Mouse (Mus musculus): ENCODE measurements around the gene Sdhaf1.

Sdhaf1 gene

DNA sequence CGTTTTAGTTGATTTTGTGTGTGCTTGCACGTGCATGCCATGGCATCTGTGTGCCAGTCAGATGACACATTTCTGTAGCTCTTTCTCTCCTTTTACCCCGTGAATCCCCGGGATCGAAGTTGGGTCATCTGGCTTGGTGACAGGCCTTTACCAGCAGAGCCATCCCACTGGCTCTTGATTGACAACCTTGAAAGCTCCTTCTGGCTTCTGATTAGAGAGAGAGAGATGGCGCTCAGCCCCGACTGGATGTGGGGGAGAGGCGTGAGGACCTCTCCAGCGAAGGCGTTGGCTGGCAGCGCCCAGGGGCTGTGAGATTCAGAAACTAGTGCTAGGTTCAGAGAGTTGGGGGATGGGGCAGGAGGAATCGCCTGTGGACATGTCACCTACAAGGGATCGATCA is 29.9 kb downstream of the Sdhaf1 start:
- DNase-seq (ENCODE audit: extremely low spot score): no peak

DNA sequence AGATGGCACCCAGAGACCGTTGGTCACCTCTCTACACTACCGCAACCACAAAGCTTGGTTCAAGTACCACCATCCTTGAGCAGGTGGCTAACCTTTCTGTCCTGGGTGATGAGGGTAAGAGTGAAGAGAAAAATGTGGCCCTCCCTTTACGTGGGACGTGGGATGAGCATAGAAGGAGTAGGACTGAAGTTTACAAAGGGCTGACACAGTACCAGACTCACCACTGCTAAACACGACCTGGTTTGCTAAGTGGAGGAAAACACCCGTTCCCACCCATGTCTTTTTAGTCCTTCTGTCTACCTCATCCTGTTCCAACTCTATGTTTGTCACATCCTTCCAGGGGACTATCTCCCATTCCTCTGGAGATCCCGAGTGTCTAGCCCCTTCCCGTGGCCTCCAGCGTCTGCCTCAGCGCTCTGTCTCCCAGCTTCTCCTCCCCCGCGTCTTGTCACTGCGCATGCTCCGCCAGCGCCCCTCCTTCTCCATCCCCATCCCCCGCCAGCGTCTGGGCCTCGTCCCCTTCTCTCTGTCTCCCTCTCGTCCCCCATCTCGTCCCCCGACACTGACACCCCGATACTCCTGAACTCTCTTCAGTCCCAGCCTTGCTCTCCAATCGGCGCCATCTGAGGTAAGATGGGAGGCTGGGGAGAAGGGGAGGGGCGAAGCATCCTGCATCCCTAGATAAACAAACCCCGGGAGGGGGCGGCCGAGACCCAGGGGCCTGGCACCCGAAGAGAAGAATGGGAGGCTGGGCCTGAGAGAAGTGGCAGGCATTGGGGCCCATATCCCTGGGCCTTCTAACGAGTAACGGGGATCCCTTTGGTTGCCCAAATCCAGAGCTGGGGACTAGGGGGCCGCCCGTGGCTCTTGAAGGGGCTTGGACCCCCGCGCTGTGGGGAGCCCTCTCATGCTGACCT is 32.2 kb downstream of the Sdhaf1 start, which contains the start of gene Clip3:
Clip3 (plus strand) TSS at position 514 of the 917 bp plus-strand sequence.
- peak; percentile 86 for DNase-seq (ENCODE audit: extremely low spot score)

DNA sequence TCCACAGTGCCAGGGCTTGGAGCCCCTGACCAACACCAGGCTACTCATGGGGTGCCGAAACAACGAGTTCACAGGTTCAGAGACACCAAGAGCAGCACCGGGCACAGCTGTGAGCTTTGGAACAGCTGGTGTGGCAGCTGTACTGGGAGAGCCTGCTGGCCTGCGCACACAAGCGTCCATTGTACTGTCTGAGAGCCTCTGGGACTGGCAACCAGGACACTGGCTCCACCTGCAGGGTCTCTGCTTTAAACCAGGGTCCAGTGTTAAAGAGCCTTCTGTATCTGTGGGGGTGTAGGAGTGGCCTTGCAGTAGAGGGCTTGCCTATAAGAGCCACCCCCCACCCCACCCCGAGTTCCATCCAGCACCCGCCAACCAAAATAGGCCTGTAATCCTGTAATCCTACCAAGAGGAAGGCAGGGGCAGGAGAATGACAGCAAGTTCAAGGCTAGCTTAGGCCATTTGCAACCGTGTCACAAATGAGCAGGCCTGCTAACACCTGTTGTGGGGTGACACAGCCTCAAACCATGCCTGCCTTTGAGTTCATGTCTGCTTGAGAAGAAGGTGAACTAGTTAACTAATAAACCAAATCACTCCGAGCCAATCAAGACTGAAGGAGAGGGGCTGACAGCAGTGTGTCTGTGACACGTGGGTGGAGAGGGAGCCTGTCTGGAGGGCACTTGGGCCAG is 33.8 kb downstream of the Sdhaf1 start:
- peak; percentile 29 for DNase-seq (ENCODE audit: extremely low spot score)

DNA sequence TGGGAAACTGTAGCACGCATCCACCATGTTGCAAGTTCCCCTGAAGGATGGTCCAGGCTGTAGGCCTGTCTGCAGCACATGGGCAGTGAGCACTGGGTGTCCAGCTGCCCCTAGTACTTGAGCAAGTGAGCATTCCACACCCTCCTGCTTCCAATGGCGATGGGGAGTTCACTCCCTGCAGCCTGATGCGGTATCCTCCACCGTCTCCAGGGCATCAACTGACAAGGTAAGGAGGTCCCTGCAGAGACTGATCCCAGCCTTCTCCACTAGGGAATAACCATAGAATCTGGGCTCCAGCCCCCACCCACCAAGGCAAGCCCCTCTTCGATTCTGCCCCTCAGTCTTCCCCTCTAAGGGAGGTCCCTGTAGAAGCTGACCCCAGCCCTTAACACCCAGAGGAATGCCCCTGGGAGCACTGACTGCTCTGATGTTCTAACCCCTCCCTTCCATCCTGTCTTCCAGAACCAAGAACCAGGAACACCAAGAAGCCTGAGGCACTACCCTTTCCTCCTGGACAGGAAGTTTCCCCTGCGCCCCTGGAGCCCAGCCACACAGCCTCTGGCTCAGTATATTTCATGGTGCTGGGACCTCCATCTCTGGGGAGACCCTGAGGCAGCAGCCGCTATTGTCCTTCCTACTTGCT is 34.5 kb downstream of the Sdhaf1 start:
- no peak for DNase-seq (ENCODE audit: extremely low spot score)

DNA sequence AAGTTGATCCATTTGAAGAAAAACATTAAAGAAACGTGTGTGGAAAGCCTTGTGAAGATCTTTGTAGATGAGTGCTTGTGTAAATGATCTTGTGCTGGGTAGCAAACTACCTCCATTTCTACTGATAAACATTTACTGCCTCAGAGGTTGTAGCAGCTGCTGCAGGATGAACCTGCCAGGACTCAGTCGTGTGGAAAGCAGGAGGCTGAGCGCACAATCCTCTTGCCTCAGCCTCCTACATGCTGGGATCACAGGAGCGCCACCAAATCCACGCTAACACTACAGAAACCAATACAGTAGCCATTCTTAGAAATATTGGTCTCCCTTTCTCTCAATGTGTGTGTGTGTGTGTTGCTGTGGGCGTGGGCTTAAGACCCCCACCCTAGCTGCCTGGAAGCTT is 35.6 kb downstream of the Sdhaf1 start:
- DNase-seq (ENCODE audit: extremely low spot score): no peak

DNA sequence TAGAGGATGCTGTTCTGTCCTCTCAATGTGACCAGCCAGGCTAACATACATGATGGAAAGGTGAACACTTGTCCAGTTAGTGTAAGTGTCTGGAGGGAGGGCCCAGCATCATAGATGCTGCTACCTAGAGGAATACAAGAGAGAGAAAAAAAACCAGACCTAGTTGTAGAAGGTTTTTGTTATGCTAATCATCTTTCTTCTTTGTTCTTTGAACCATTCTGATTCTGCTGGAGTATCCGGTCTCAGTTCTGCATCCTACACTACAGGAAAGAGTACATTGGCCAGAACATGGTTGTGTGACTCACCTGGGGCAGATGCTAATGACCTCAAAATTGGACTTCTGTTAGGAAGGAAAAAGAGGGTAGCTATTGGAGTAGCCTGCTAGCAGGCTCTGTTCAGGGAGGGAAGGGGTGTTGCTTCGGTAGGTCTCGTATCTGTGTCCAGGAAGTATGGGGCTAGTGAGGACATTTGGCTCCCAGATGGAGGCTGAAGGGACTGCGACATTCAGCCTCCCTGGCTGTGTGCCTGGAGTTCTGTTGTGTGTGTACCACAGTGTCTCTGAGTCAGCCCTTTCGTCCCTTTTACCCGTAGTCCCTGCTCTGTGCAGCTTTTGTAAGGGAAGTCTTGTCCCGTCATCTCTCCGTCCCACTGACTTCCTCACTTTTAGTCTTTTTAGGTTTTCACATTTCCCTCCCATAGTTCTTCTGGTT is 36.8 kb downstream of the Sdhaf1 start:
- no peak for DNase-seq (ENCODE audit: extremely low spot score)

DNA sequence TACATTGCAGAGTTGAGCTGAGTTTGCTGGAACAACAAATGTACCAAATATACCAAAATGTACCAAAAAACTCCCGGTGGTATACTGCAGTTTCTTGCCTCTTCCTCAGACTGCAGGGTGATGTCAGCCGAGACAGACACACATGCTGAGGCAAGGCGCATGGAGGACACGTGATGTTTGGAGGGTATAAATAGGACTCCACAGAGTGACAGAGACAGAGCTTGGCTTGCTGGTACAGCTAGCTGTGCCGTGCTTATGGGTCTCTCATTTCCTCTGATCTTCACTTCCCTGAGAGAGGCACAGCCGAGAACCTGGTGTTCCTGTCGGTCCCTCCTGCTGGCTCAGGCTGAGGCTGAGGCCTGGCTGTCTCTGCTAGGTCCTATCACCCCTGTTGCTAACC is 41.0 kb downstream of the Sdhaf1 start:
- DNase-seq (ENCODE audit: extremely low spot score): no peak

DNA sequence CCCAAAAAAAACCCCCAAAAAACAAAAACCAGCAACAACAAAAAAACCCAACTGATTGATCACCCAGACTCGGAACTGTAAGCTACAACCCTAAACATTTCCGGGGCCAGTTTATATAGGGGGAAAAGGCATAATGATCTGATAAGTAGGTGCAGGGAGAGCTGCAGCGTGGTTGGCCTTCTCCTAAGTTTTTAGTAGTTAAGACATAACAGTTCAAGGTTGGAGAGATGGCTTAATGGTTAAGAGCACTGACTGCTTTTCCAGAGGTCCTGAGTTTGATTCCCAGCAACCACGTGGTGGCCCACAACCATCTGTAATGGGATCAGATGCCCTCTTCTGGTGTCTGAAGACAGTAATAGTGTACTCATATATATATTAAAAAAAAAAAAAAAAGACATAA is 42.2 kb downstream of the Sdhaf1 start:
- no peak for DNase-seq (ENCODE audit: extremely low spot score)

DNA sequence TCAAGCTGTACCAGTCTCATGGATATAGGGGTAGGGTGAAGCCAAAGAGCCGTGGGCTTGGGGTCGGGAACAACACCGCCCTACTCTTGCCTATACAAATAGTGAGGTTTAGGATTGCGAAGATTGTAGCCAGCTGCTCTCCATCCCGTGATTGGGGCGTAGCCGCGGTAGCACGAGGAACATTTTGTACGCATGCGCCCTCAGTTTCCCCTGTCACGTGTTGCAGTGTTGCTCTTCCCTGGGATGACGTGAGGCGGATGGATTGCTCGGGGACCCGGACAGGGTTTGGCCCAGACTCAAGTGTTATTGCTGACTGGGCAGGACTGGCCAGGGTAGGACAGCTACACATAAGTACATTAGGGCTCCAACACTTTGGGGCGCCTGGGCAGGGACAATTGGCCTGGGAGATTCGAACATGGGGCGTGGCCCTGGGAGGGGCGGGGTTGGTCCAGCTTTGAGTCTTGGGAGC is 43.0 kb downstream of the Sdhaf1 start:
- DNase-seq (ENCODE audit: extremely low spot score): peak; percentile 79

DNA sequence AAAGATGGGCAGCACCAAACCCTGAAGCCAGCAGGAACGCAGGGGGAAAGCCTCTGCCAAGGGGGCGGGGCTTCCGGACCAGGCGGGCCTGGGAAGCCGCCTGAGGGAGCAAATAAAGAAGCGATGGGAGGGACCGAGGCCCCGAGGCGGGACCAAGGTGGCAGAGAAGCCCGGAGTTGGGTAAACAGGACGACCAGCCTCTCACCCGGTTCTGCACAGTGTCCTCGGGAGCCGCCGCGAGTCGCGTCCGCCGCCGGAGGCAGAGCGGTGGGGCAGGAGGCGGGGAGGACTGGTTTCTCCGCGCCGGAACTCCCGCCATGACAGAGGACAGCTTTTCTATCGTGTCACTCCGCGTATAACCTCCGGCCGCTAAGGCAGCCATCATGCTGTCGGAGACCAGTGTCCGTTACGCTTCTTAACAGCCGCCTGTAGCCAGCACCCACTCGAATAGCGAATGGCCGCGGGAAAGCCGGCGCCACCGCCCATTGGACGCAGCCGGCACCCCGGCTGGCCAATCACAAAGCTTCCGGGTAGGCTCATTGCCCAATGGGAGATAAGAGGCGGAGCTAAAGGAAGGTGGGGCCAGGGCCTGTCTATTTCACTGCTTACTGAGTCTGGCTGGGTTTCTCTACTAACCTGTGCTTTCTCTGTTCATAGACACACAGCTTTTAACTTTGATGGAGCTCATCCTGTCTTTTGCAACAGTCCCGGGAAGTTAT is 43.6 kb downstream of the Sdhaf1 start, which contains the start of the genes Thap8 and Wdr62:
Thap8 (plus strand) TSS at position 144 of the 719 bp plus-strand sequence.
Wdr62 (minus strand) TSS at position 469 of the 719 bp plus-strand sequence.
- peak; percentile 92 for DNase-seq (ENCODE audit: extremely low spot score)

DNA sequence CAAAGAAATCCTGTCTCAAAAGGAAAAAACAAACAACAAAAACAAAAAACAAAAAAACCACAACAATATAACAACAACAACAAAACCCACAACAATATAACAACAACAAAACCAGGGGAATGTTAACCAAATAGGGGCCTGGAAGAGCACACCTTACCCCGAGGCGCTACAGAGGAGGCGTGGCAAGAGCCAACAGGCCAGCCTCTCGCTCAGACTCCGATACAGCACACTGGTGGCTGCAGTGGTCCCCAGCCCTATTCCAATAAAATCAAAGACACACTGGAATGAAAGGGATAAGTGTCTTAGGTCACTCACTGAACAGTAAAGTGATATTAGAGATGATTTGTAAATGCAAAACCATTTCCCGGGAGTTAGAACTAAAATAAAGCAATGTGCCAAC is 44.2 kb downstream of the Sdhaf1 start:
- no peak for DNase-seq (ENCODE audit: extremely low spot score)

DNA sequence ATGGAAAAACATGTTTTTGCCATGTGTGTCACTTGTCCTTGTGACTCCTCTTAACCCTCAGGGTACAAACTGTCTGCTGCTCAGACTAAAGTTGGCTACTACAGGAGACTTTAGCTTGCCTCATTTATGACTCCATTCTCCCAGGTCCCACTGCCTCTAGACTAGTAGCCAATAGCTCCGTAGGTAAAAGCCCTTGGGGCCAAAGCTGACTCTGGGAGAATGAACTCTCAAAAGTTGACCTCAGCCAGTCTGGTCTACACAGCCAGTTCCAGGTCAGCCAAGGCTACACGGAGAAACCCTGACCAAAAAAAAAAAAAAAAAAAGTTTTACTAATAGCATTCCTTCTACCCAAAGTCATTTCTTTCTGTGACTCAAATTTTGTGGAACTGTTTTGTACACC is 44.8 kb downstream of the Sdhaf1 start:
- DNase-seq (ENCODE audit: extremely low spot score): no peak

DNA sequence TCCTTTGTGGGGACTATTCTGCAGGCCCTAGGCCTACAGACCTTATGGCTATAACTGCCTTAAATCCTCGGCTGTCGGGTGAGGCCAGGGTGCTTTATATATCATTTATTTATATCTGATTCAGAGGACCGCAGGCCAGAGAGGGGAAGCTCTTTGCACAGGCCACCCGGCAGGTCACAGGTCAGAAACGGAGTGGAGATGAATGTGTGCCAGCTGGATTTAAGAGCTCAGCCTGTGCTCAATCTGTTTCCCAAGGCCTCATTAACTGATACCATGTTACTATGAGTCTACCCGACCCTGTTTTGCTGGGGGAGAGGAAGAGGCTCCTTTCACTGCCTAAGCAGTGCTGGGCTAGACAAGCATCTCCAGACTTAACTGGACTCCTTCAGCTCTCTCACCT is 49.3 kb downstream of the Sdhaf1 start:
- no peak for DNase-seq (ENCODE audit: extremely low spot score)

Data from embryo, embryonic 9.5 days (tissue).